ENCODE assay signal across 9 mouse cellular contexts in genomic region chr6:122562463-122562862, GRCm38 (mm10). TPM values are rescaled to one million over a fixed set of nuclear protein-coding genes. Genes with fewer than 3 reads are reported as not detected.
DNase-seq lines count a peak whose midpoint lies in the region; ATAC-seq and TF ChIP-seq lines count a peak whose summit lies in the region.
"Had no signal": no experiment of that assay in that cellular context is flagged by ENCODE, and none has a peak within 500 bp of the region (broad histone marks: within the 10 kb centered on the region; RNA-seq: fewer than 3 reads in every experiment).

No protein-coding gene starts in this region.

- H3K9ac ChIP-seq in liver, adult 2 months (ENCODE audit: low read depth, low read length): no peak overlapping the region
- no peak overlapping the region for H3K9ac ChIP-seq in liver, embryonic 12.5 days
- no peak overlapping the region for H3K9ac ChIP-seq in hindbrain, embryonic 15.5 days
- H3K9ac ChIP-seq in midbrain, embryonic 16.5 days (ENCODE audit: low read depth, low read length): peak overlapping the region; percentile 53; the same call in 1 of the 2 replicates

- H3K27me3 ChIP-seq in liver, adult 2 months (ENCODE audit: control insufficient read depth, insufficient read depth, low read length): no peaks in the 10 kb centered on the region
- H3K27me3 ChIP-seq in liver, embryonic 12.5 days (replicated peaks): peaks cover 35% of the 10 kb centered on the region
- no peaks in the 10 kb centered on the region for H3K27me3 ChIP-seq in hindbrain, embryonic 15.5 days
- H3K27me3 ChIP-seq in midbrain, embryonic 16.5 days (ENCODE audit: control insufficient read depth, insufficient read depth, low read depth, low read length): peaks cover 3% of the 10 kb centered on the region
- H3K27me3 ChIP-seq in splenic B cell, adult 2 months (ENCODE audit: control insufficient read depth, insufficient read depth, low read length, poor library complexity, severe bottlenecking): no peaks in the 10 kb centered on the region

- intact Hi-C loops in left cerebral cortex, postnatal 25 days (cut with DNase I): loop anchor here (5.0 kb wide), 2 partner anchors 35 to 65 kb away; partner anchors contain the start of gene Rimklb

- no peaks in the 10 kb centered on the region for H3K9me3 ChIP-seq in liver, embryonic 12.5 days (replicated peaks)
- no peaks in the 10 kb centered on the region for H3K9me3 ChIP-seq in hindbrain, embryonic 15.5 days
- no peaks in the 10 kb centered on the region for H3K9me3 ChIP-seq in midbrain, embryonic 16.5 days (replicated peaks; ENCODE audit: control insufficient read depth, low read length, poor library complexity, severe bottlenecking)

- no peaks in the 10 kb centered on the region; the same call in 1 of the 2 replicates for H3K4me1 ChIP-seq in liver, adult 2 months (ENCODE audit: control insufficient read depth, insufficient read depth, low read length)
- peaks cover 8% of the 10 kb centered on the region; the same call in 1 of the 2 replicates for H3K4me1 ChIP-seq in liver, embryonic 12.5 days
- H3K4me1 ChIP-seq in bone marrow macrophage, adult 2 months (ENCODE audit: control insufficient read depth, insufficient read depth, low read length): peaks cover 23% of the 10 kb centered on the region
- 0 out of 2 replicates have a peak, but pooled peaks cover 5% of the 10 kb centered on the region for H3K4me1 ChIP-seq in hindbrain, embryonic 15.5 days (replicated peaks)
- H3K4me1 ChIP-seq in midbrain, embryonic 16.5 days (ENCODE audit: control insufficient read depth, insufficient read depth, low read length): peaks cover 8% of the 10 kb centered on the region

- H3K27ac ChIP-seq in liver, adult 2 months (replicated peaks; ENCODE audit: insufficient read depth, low read depth, low read length): no peak overlapping the region
- H3K27ac ChIP-seq in liver, embryonic 12.5 days: no peak overlapping the region
- no peak overlapping the region for H3K27ac ChIP-seq in bone marrow macrophage, adult 2 months (ENCODE audit: insufficient read depth, low read depth, low read length)
- no peak overlapping the region for H3K27ac ChIP-seq in hindbrain, embryonic 15.5 days (replicated peaks)
- no peak overlapping the region for H3K27ac ChIP-seq in midbrain, embryonic 16.5 days (ENCODE audit: low read length)

- 2% methylated on average over 6 of the region's 6 CpGs for WGBS in liver, adult 2 months
- 2% methylated on average over 6 of the region's 6 CpGs for WGBS in liver, embryonic 12.5 days (ENCODE audit: insufficient replicate concordance)
- WGBS in hindbrain, embryonic 15.5 days: 4% methylated on average over 6 of the region's 6 CpGs
- WGBS in midbrain, embryonic 16.5 days: 3% methylated on average over 6 of the region's 6 CpGs

- no peak overlapping the region for H3K4me2 ChIP-seq in liver, embryonic 12.5 days
- peak overlapping the region; percentile 38 for H3K4me2 ChIP-seq in hindbrain, embryonic 15.5 days
- peak overlapping the region; percentile 51 for H3K4me2 ChIP-seq in midbrain, embryonic 16.5 days (ENCODE audit: low read length)

- H3K79me2 ChIP-seq in liver, adult 2 months (ENCODE audit: control insufficient read depth, insufficient read depth, low read length): no peaks in the 10 kb centered on the region

- H3K4me3 ChIP-seq in liver, adult 2 months (ENCODE audit: insufficient read depth, low read depth, low read length): no peak overlapping the region
- H3K4me3 ChIP-seq in liver, embryonic 12.5 days: no peak overlapping the region
- no peak overlapping the region for H3K4me3 ChIP-seq in bone marrow macrophage, adult 2 months (ENCODE audit: insufficient read depth, low read length)
- no peak overlapping the region for H3K4me3 ChIP-seq in hindbrain, embryonic 15.5 days
- peak overlapping the region; percentile 25 for H3K4me3 ChIP-seq in midbrain, embryonic 16.5 days (ENCODE audit: low read depth, low read length)

- no peak for TF ChIP-seq POLR2A in liver, adult 2 months (IDR thresholded peaks at IDR 0.05; ENCODE audit: extremely low read depth, insufficient read depth, low read length)
- no peak for TF ChIP-seq POLR2A in bone marrow macrophage, adult 2 months (IDR thresholded peaks at IDR 0.05; ENCODE audit: borderline replicate concordance, low read depth, low read length)

- no peak for ATAC-seq in liver, embryonic 12.5 days
- ATAC-seq in erythroblast, adult 5-6 weeks (replicated peaks; ENCODE audit: low FRiP score, poor library complexity, severe bottlenecking): peak; percentile 61; the same call in 1 of the 2 replicates
- ATAC-seq in hindbrain, embryonic 15.5 days (ENCODE audit: low FRiP score, low read depth): peak; percentile 46
- peak; percentile 56 for ATAC-seq in midbrain, embryonic 16.5 days

- DNase-seq in liver, adult 2 months (ENCODE audit: extremely low read depth, low read depth, low spot score): peak; percentile 30
- peak; percentile 69 to 78 for DNase-seq in left cerebral cortex, postnatal 25 days (ENCODE audit: low spot score in 2 of 2)
- peak; percentile 80 for DNase-seq in splenic B cell, adult 2 months (ENCODE audit: low read depth, low spot score)

- peak; percentile 71; the same call in 1 of the 2 replicates for TF ChIP-seq CTCF in liver, adult 2 months (IDR thresholded peaks at IDR 0.05; ENCODE audit: low read depth, low read length)
- peak; percentile 48; the same call in 1 of the 2 replicates for TF ChIP-seq CTCF in bone marrow macrophage, adult 2 months (IDR thresholded peaks at IDR 0.05; ENCODE audit: low read depth, low read length)

- no peaks in the 10 kb centered on the region for H3K36me3 ChIP-seq in liver, adult 2 months (ENCODE audit: control insufficient read depth, insufficient read depth, low read length)
- H3K36me3 ChIP-seq in liver, embryonic 12.5 days: no peaks in the 10 kb centered on the region
- H3K36me3 ChIP-seq in hindbrain, embryonic 15.5 days: no peaks in the 10 kb centered on the region
- no peaks in the 10 kb centered on the region for H3K36me3 ChIP-seq in midbrain, embryonic 16.5 days (ENCODE audit: control insufficient read depth, insufficient read depth, low read length)
- no peaks in the 10 kb centered on the region for H3K36me3 ChIP-seq in splenic B cell, adult 2 months (ENCODE audit: control insufficient read depth, insufficient read depth, low read length, poor library complexity, severe bottlenecking)

RNA-seq across cellular contexts. Expression of gene Aicda, which starts 8.9 kb away (rescaled TPM):
- 0.07 TPM in 1 of 2 replicates, not detected in the other for total RNA-seq in liver, adult 2 months (2014; rRNA removed)
- polyA plus RNA-seq in liver, adult 2 months (2012; rRNA removed): not detected in 2 replicates
- polyA plus RNA-seq in liver, embryonic 12.5 days (2016; fragmentation: Nextera tagmentation; extraction: Ambion mirVana): 0.05 TPM in 1 of 2 replicates, not detected in the other
- 0.45 TPM in 1 of 2 replicates, not detected in the other for polyA plus RNA-seq in bone marrow macrophage, adult 2 months (2012; ENCODE audit: insufficient read depth, insufficient read length, missing spikeins)
- total RNA-seq in erythroblast, adult 5-6 weeks (2015; ENCODE audit: low replicate concordance): not detected in 2 replicates
- total RNA-seq in erythroblast, adult 5-6 weeks (2017; ENCODE audit: low replicate concordance): not detected in 2 replicates
- 0.25 and 0.77 TPM in 2 replicates for polyA plus RNA-seq in hindbrain, embryonic 15.5 days (2015; fragmentation: Nextera tagmentation; extraction: Ambion mirVana)
- not detected for total RNA-seq in left cerebral cortex, postnatal 25 days (2021)
- polyA plus RNA-seq in midbrain, embryonic 16.5 days (2015; fragmentation: Nextera tagmentation; extraction: Ambion mirVana): 0.24 and 0.31 TPM in 2 replicates
- polyA plus RNA-seq: gonadal fat pad, adult 2 months had no signal

RNA-seq across cellular contexts. Expression of gene Apobec1, which starts 39.8 kb away (rescaled TPM):
- total RNA-seq in liver, adult 2 months (2014; rRNA removed): 17.3 and 21.9 TPM in 2 replicates
- 16.3 and 18.2 TPM in 2 replicates for polyA plus RNA-seq in liver, adult 2 months (2012; rRNA removed)
- 3.7 and 4.1 TPM in 2 replicates for polyA plus RNA-seq in liver, embryonic 12.5 days (2016; fragmentation: Nextera tagmentation; extraction: Ambion mirVana)
- polyA plus RNA-seq in bone marrow macrophage, adult 2 months (2012; ENCODE audit: insufficient read depth, insufficient read length, missing spikeins): 664 and 728 TPM in 2 replicates
- total RNA-seq in erythroblast, adult 5-6 weeks (2015; ENCODE audit: low replicate concordance): 11.5 and 16.5 TPM in 2 replicates
- 12.0 and 23.2 TPM in 2 replicates for total RNA-seq in erythroblast, adult 5-6 weeks (2017; ENCODE audit: low replicate concordance)
- polyA plus RNA-seq in hindbrain, embryonic 15.5 days (2015; fragmentation: Nextera tagmentation; extraction: Ambion mirVana): 1.4 and 2.4 TPM in 2 replicates
- total RNA-seq in left cerebral cortex, postnatal 25 days (2021): 1 to 10 TPM; 1.0 to 1.4 TPM
- polyA plus RNA-seq in midbrain, embryonic 16.5 days (2015; fragmentation: Nextera tagmentation; extraction: Ambion mirVana): 0.66 and 1.7 TPM in 2 replicates

RNA-seq across cellular contexts. Expression of gene Gdf3, which starts 47.4 kb away (rescaled TPM):
- not detected in 2 replicates for total RNA-seq in liver, adult 2 months (2014; rRNA removed)
- 0.05 TPM in 1 of 2 replicates, not detected in the other for polyA plus RNA-seq in liver, adult 2 months (2012; rRNA removed)
- polyA plus RNA-seq in liver, embryonic 12.5 days (2016; fragmentation: Nextera tagmentation; extraction: Ambion mirVana): 7.9 and 8.4 TPM in 2 replicates
- polyA plus RNA-seq in bone marrow macrophage, adult 2 months (2012; ENCODE audit: insufficient read depth, insufficient read length, missing spikeins): 30.2 and 32.0 TPM in 2 replicates
- 3.6 TPM in 1 of 2 replicates, not detected in the other for total RNA-seq in erythroblast, adult 5-6 weeks (2015; ENCODE audit: low replicate concordance)
- 0.51 and 0.98 TPM in 2 replicates for total RNA-seq in erythroblast, adult 5-6 weeks (2017; ENCODE audit: low replicate concordance)
- 0.06 TPM in 1 of 2 replicates, not detected in the other for polyA plus RNA-seq in hindbrain, embryonic 15.5 days (2015; fragmentation: Nextera tagmentation; extraction: Ambion mirVana)
- total RNA-seq in left cerebral cortex, postnatal 25 days (2021): not detected
- 0.09 TPM in 1 of 2 replicates, not detected in the other for polyA plus RNA-seq in midbrain, embryonic 16.5 days (2015; fragmentation: Nextera tagmentation; extraction: Ambion mirVana)

RNA-seq across cellular contexts. Expression of gene Mfap5, which starts 56.8 kb away (rescaled TPM):
- total RNA-seq in liver, adult 2 months (2014; rRNA removed): 0.18 and 0.47 TPM in 2 replicates
- 0.31 TPM in 1 of 2 replicates, not detected in the other for polyA plus RNA-seq in liver, adult 2 months (2012; rRNA removed)
- polyA plus RNA-seq in liver, embryonic 12.5 days (2016; fragmentation: Nextera tagmentation; extraction: Ambion mirVana): 0.48 and 0.68 TPM in 2 replicates
- 0.32 TPM in 1 of 2 replicates, not detected in the other for polyA plus RNA-seq in bone marrow macrophage, adult 2 months (2012; ENCODE audit: insufficient read depth, insufficient read length, missing spikeins)
- total RNA-seq in erythroblast, adult 5-6 weeks (2015; ENCODE audit: low replicate concordance): not detected in 2 replicates
- not detected in 2 replicates for total RNA-seq in erythroblast, adult 5-6 weeks (2017; ENCODE audit: low replicate concordance)
- 2.8 and 3.5 TPM in 2 replicates for polyA plus RNA-seq in hindbrain, embryonic 15.5 days (2015; fragmentation: Nextera tagmentation; extraction: Ambion mirVana)
- 1 to 10 TPM in 1 of 2 experiments, under 1 TPM in 1; 0.32 to 1.2 TPM for total RNA-seq in left cerebral cortex, postnatal 25 days (2021)
- 3.6 and 4.1 TPM in 2 replicates for polyA plus RNA-seq in midbrain, embryonic 16.5 days (2015; fragmentation: Nextera tagmentation; extraction: Ambion mirVana)

Comparison
In these comparisons a context has a peak if more than half of its experiments do, and no peak if none do; other contexts are left out.
1. DNase-seq: peak in every context shown above with its lines; median percentile 80 in splenic B cell, adult 2 months; 74 in left cerebral cortex, postnatal 25 days; 30 in liver, adult 2 months.
2. RNA of gene Apobec1, which starts 39.8 kb away (polyA plus RNA-seq): 664 to 728 TPM in bone marrow macrophage, adult 2 months; 16.3 to 18.2 TPM in liver, adult 2 months, 3.7 to 4.1 TPM in liver, embryonic 12.5 days, 0.66 to 1.7 TPM in midbrain, embryonic 16.5 days and 1.4 to 2.4 TPM in hindbrain, embryonic 15.5 days; every median in the first group is over 10 times any median in the second.